Mouse (Mus musculus): ENCODE measurements around the gene Ppm1l.

DNA sequence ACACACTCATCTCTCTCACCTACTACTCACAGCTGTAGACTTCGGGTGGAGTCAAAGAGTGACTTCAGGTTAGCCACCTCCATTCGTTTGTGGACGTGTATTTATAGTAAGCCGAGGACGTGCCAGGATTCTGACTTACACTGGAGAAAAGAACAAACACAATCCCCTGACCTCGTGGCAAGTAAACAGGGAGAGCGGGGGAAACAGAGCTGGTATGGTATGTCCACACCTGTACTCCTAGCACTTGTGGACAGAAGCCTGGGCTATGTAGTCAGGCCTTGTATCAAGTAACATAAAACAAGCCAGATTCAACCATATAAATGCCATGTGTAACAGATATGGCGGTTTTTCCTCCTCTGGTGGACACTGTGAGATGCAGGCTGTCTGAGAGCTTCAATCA lies 20.4 kb upstream of the Ppm1l start:
- TF ChIP-seq EP300 (IDR thresholded peaks at IDR 0.05; ENCODE audit: low read depth in 1 of 2, low read length in 2 of 2) (no peak), CTCF (IDR thresholded peaks at IDR 0.05 in 2 of 3, conservative IDR thresholded peaks at IDR 0.05 in 1 of 3; ENCODE audit: control insufficient read depth in 1 of 3, insufficient read depth in 1 of 3, low read depth in 2 of 3, low read length in 3 of 3, poor library complexity in 1 of 3, severe bottlenecking in 1 of 3) (no peak), HCFC1 (IDR thresholded peaks at IDR 0.05; ENCODE audit: low read depth, low read length) (no peak), ETS1 (IDR thresholded peaks at IDR 0.05; ENCODE audit: low read depth, low read length) (no peak), MAX (IDR thresholded peaks at IDR 0.05; ENCODE audit: low read length) (no peak), MAZ (IDR thresholded peaks at IDR 0.05; ENCODE audit: low read depth, low read length) (no peak), TBP (IDR thresholded peaks at IDR 0.05; ENCODE audit: low read depth, low read length) (no peak), USF2 (IDR thresholded peaks at IDR 0.05; ENCODE audit: borderline replicate concordance in 1 of 2, insufficient read depth in 1 of 2, low read depth in 1 of 2, low read length in 2 of 2) (no peak)
